Mouse (Mus musculus) urinary bladder, postnatal 36 days (tissue): Measurements from ENCODE around the gene 4930486L24Rik.
"Not testable (repeated sequence)": the region's sequence is repeated elsewhere in the genome, so short reads cannot be mapped to it uniquely, and the experiment has no call there.

ENCODE experiments used
- DNase-seq, 2 experiments: peaks; one replicate each; pipeline ENCODE4 v3.0.0; 2022; ENCODE audit warnings: low spot score in 2 of 2, mixed read lengths in 1 of 2

The 4930486L24Rik gene

GRCm38 (mm10) chr13:60864281-60864680 is at the start of gene 4930486L24Rik:
Gene 4930486L24Rik (minus strand): TSS chr13:60864475.
- DNase-seq, result no peak

- DNase-seq, result not testable (repeated sequence)
Observed at GRCm38 (mm10) chr13:60904780-60905179, 40.5 kb upstream of the 4930486L24Rik start, which contains the start of gene Tpbpb. Gene Tpbpb (minus strand): TSS chr13:60904880.

- peak in 1 of 2 experiments; percentile 54 for DNase-seq
Observed at GRCm38 (mm10) chr13:60897328-60897727, 33.1 kb upstream of the 4930486L24Rik start, which contains the start of gene Ctla2b. Gene Ctla2b (minus strand): TSS chr13:60897447.

GRCm38 (mm10) chr13:60896794-60897193 is 32.5 kb upstream of the 4930486L24Rik start, which contains the start of gene Gm49392:
Gene Gm49392 (minus strand): TSS chr13:60896894.
- not testable (repeated sequence) for DNase-seq

- no peak for DNase-seq
Observed at GRCm38 (mm10) chr13:60895406-60896160, 31.3 kb upstream of the 4930486L24Rik start.

- DNase-seq, result no peak
Observed at GRCm38 (mm10) chr13:60892301-60892700, 28.0 kb upstream of the 4930486L24Rik start.

- no peak for DNase-seq
Observed at GRCm38 (mm10) chr13:60848241-60849120, 15.8 kb downstream of the 4930486L24Rik start.

- no peak for DNase-seq
Observed at GRCm38 (mm10) chr13:60843153-60843552, 21.1 kb downstream of the 4930486L24Rik start.

GRCm38 (mm10) chr13:60842703-60843102 is 21.6 kb downstream of the 4930486L24Rik start:
- no peak for DNase-seq

GRCm38 (mm10) chr13:60839353-60839902 is 24.8 kb downstream of the 4930486L24Rik start:
- DNase-seq, result no peak

GRCm38 (mm10) chr13:60826052-60826451 is 38.2 kb downstream of the 4930486L24Rik start:
- peak in 1 of 2 experiments; percentile 18 for DNase-seq

- no peak for DNase-seq
Observed at GRCm38 (mm10) chr13:60820486-60821175, 43.6 kb downstream of the 4930486L24Rik start.

- peak; percentile 22 to 27 for DNase-seq
Observed at GRCm38 (mm10) chr13:60819469-60819868, 44.8 kb downstream of the 4930486L24Rik start.

GRCm38 (mm10) chr13:60813722-60814121 is 50.6 kb downstream of the 4930486L24Rik start:
- no peak for DNase-seq

GRCm38 (mm10) chr13:60812768-60813167 is 51.5 kb downstream of the 4930486L24Rik start:
- DNase-seq, result no peak

GRCm38 (mm10) chr13:60809690-60810089 is 54.6 kb downstream of the 4930486L24Rik start:
- no peak for DNase-seq

GRCm38 (mm10) chr13:60802749-60803148 is 61.5 kb downstream of the 4930486L24Rik start, which contains the start of gene Ctsll3:
Gene Ctsll3 (minus strand): TSS chr13:60802849.
- no peak for DNase-seq
